Mouse (Mus musculus): ENCODE results near the gene Inf2. TPM values are rescaled to one million over a fixed set of nuclear protein-coding genes. Genes with fewer than 3 reads are reported as not detected.

Inf2 gene
- polyA plus RNA-seq, 1 experiment: 30.8 TPM

GRCm38 (mm10) chr12:112630029-112630428, 41.4 kb downstream of the Inf2 start:
- Histone ChIP-seq H3K4me1 (ENCODE audit: control insufficient read depth, insufficient read depth, low read length) (peaks cover 65% of the 10 kb centered on the region), H3K27ac (ENCODE audit: insufficient read depth, low read depth, low read length) (peak overlapping the region; percentile 96)

GRCm38 (mm10) chr12:112630796-112631195, 42.2 kb downstream of the Inf2 start:
- peaks cover 63% of the 10 kb centered on the region for H3K4me1 ChIP-seq (ENCODE audit: control insufficient read depth, insufficient read depth, low read length)

More at GRCm38 (mm10) chr12:112630029-112630428, 41.4 kb downstream of the Inf2 start:
- TF ChIP-seq POLR2A (IDR thresholded peaks at IDR 0.05; ENCODE audit: borderline replicate concordance, low read depth, low read length): no peak
- no peak for TF ChIP-seq CTCF (IDR thresholded peaks at IDR 0.05; ENCODE audit: low read depth, low read length)
- no peak overlapping the region for H3K4me3 ChIP-seq (ENCODE audit: insufficient read depth, low read length)

GRCm38 (mm10) chr12:112631472-112631871, 42.9 kb downstream of the Inf2 start:
- peaks cover 56% of the 10 kb centered on the region for H3K4me1 ChIP-seq (ENCODE audit: control insufficient read depth, insufficient read depth, low read length)
- peak overlapping the region; percentile 95 for H3K27ac ChIP-seq (ENCODE audit: insufficient read depth, low read depth, low read length)
- peak overlapping the region; percentile 60 for H3K4me3 ChIP-seq (ENCODE audit: insufficient read depth, low read length)
- TF ChIP-seq CTCF (IDR thresholded peaks at IDR 0.05; ENCODE audit: low read depth, low read length): no peak
- no peak for TF ChIP-seq POLR2A (IDR thresholded peaks at IDR 0.05; ENCODE audit: borderline replicate concordance, low read depth, low read length)

More at GRCm38 (mm10) chr12:112630796-112631195, 42.2 kb downstream of the Inf2 start:
- Histone ChIP-seq H3K4me3 (ENCODE audit: insufficient read depth, low read length) (no peak overlapping the region), H3K27ac (ENCODE audit: insufficient read depth, low read depth, low read length) (peak overlapping the region; percentile 96)
- TF ChIP-seq POLR2A (IDR thresholded peaks at IDR 0.05; ENCODE audit: borderline replicate concordance, low read depth, low read length) (no peak), CTCF (IDR thresholded peaks at IDR 0.05; ENCODE audit: low read depth, low read length) (no peak)

GRCm38 (mm10) chr12:112632084-112632777, 43.6 kb downstream of the Inf2 start:
- peaks cover 49% of the 10 kb centered on the region for H3K4me1 ChIP-seq (ENCODE audit: control insufficient read depth, insufficient read depth, low read length)
- H3K27ac ChIP-seq (ENCODE audit: insufficient read depth, low read depth, low read length): peak overlapping the region; percentile 95
- H3K4me3 ChIP-seq (ENCODE audit: insufficient read depth, low read length): peak overlapping the region; percentile 60
- TF ChIP-seq CTCF (IDR thresholded peaks at IDR 0.05; ENCODE audit: low read depth, low read length): no peak
- no peak for TF ChIP-seq POLR2A (IDR thresholded peaks at IDR 0.05; ENCODE audit: borderline replicate concordance, low read depth, low read length)

- peak overlapping the region; percentile 95 for H3K27ac ChIP-seq (ENCODE audit: insufficient read depth, low read depth, low read length)
- peaks cover 42% of the 10 kb centered on the region for H3K4me1 ChIP-seq (ENCODE audit: control insufficient read depth, insufficient read depth, low read length)
- TF ChIP-seq POLR2A (IDR thresholded peaks at IDR 0.05; ENCODE audit: borderline replicate concordance, low read depth, low read length) (no peak), CTCF (IDR thresholded peaks at IDR 0.05; ENCODE audit: low read depth, low read length) (no peak)
- H3K4me3 ChIP-seq (ENCODE audit: insufficient read depth, low read length): peak overlapping the region; percentile 60
Measured at GRCm38 (mm10) chr12:112632907-112633306, 44.3 kb downstream of the Inf2 start.

- H3K27ac ChIP-seq (ENCODE audit: insufficient read depth, low read depth, low read length): peak overlapping the region; percentile 95
- TF ChIP-seq CTCF (IDR thresholded peaks at IDR 0.05; ENCODE audit: low read depth, low read length) (no peak), POLR2A (IDR thresholded peaks at IDR 0.05; ENCODE audit: borderline replicate concordance, low read depth, low read length) (no peak)
- H3K4me1 ChIP-seq (ENCODE audit: control insufficient read depth, insufficient read depth, low read length): peaks cover 35% of the 10 kb centered on the region
- no peak overlapping the region for H3K4me3 ChIP-seq (ENCODE audit: insufficient read depth, low read length)
Measured at GRCm38 (mm10) chr12:112633686-112634085, 45.1 kb downstream of the Inf2 start.

GRCm38 (mm10) chr12:112639526-112639925, 50.9 kb downstream of the Inf2 start:
- no peak overlapping the region for H3K4me3 ChIP-seq (ENCODE audit: insufficient read depth, low read length)
- H3K27ac ChIP-seq (ENCODE audit: insufficient read depth, low read depth, low read length): no peak overlapping the region
- H3K4me1 ChIP-seq (ENCODE audit: control insufficient read depth, insufficient read depth, low read length): peaks cover 7% of the 10 kb centered on the region
- TF ChIP-seq CTCF (IDR thresholded peaks at IDR 0.05; ENCODE audit: low read depth, low read length): no peak
- TF ChIP-seq POLR2A (IDR thresholded peaks at IDR 0.05; ENCODE audit: borderline replicate concordance, low read depth, low read length): no peak

- Histone ChIP-seq H3K27ac (ENCODE audit: insufficient read depth, low read depth, low read length) (no peak overlapping the region), H3K4me1 (ENCODE audit: control insufficient read depth, insufficient read depth, low read length) (peaks cover 17% of the 10 kb centered on the region), H3K4me3 (ENCODE audit: insufficient read depth, low read length) (no peak overlapping the region)
- TF ChIP-seq POLR2A (IDR thresholded peaks at IDR 0.05; ENCODE audit: borderline replicate concordance, low read depth, low read length): no peak
- no peak for TF ChIP-seq CTCF (IDR thresholded peaks at IDR 0.05; ENCODE audit: low read depth, low read length)
Measured at GRCm38 (mm10) chr12:112643126-112643525, 54.5 kb downstream of the Inf2 start.

GRCm38 (mm10) chr12:112644180-112644854, 55.7 kb downstream of the Inf2 start, which contains the start of gene Siva1:
Gene Siva1 (plus strand): TSS chr12:112644679.
- TF ChIP-seq CTCF (IDR thresholded peaks at IDR 0.05; ENCODE audit: low read depth, low read length): no peak
- TF ChIP-seq POLR2A (IDR thresholded peaks at IDR 0.05; ENCODE audit: borderline replicate concordance, low read depth, low read length): no peak
- Histone ChIP-seq H3K4me1 (ENCODE audit: control insufficient read depth, insufficient read depth, low read length) (peaks cover 17% of the 10 kb centered on the region), H3K4me3 (ENCODE audit: insufficient read depth, low read length) (peak within 1 kb of the TSS; percentile 97), H3K27ac (ENCODE audit: insufficient read depth, low read depth, low read length) (peak within 1 kb of the TSS; percentile 49)
